8 mouse cellular contexts compared by ENCODE assay signal in the genomic region with DNA sequence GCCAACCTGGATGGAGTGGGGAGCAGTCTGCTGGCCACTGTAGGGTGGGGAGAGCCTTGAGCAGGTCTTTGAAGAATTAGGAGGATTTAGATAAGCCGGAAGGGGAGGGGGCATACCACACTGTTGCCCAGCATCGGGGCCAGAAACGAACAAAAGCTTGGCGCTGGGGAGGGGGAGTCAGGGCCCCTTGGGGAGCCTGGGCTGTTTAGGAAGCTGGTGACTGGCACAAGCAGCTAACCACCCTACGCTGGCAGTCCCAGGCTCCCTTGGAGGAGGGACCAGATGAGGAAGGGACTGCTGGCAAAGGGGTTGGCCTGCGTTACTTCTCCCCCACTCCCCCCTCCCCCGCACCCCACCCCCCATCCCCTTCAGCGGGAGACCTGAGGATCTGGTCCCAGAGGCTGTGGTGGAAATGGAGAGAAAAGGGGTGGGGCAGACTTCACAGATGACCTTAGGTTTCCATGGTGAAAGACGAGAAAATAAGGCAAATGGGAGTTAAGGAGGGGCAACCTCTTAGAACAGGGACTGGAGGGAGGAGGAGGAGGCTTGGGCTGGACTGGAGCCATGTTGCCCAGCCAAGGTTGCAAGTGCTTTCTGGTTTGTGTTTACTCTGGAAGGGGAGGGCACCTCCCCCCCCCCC. TPM values are rescaled to one million over a fixed set of nuclear protein-coding genes. Genes with fewer than 3 reads are reported as not detected.
DNase-seq lines count a peak whose midpoint lies in the region; ATAC-seq and TF ChIP-seq lines count a peak whose summit lies in the region.

No protein-coding gene starts in this region.

- H3K9ac ChIP-seq in heart, embryonic 13.5 days: peak overlapping the region; percentile 81

- H3K9me3 ChIP-seq in heart, embryonic 13.5 days: no peaks in the 10 kb centered on the region

- no peak; the same call in 1 of the 2 replicates for ATAC-seq in heart, embryonic 13.5 days (ENCODE audit: extremely low read depth, insufficient number of reproducible peaks, low FRiP score, low TSS enrichment)
- ATAC-seq in megakaryocyte progenitor cell, adult 5-6 weeks (replicated peaks; ENCODE audit: poor library complexity): peak; percentile 4; the same call in 1 of the 2 replicates

- H3K36me3 ChIP-seq in heart, embryonic 13.5 days: peaks cover 22% of the 10 kb centered on the region

- H3K4me2 ChIP-seq in heart, embryonic 13.5 days: peak overlapping the region; percentile 89

- peak; percentile 54 to 63 for DNase-seq in cerebellum, postnatal 10 days
- DNase-seq in cerebellum, adult 11 months: no peak
- DNase-seq in brain, embryonic 14.5 days (ENCODE audit: low read depth): peak; percentile 92
- peak; percentile 74 for DNase-seq in kidney, postnatal 14 days
- peak; percentile 43 for DNase-seq in thymus, postnatal 14 days
- DNase-seq in cerebellum, postnatal 4 days (ENCODE audit: low spot score in 2 of 2): no peak

- TF ChIP-seq CTCF in brain, embryonic 14.5 days (IDR thresholded peaks at IDR 0.05; ENCODE audit: borderline replicate concordance, extremely low read depth, insufficient read depth, insufficient read length): no peak

- TF ChIP-seq POLR2A in brain, embryonic 14.5 days (IDR thresholded peaks at IDR 0.05; ENCODE audit: borderline replicate concordance, extremely low read depth, insufficient read depth, insufficient read length, poor library complexity, severe bottlenecking): no peak

- H3K4me1 ChIP-seq in heart, embryonic 13.5 days: peaks cover 96% of the 10 kb centered on the region

- no peaks in the 10 kb centered on the region for H3K27me3 ChIP-seq in heart, embryonic 13.5 days (replicated peaks)

- peak overlapping the region; percentile 97 for H3K27ac ChIP-seq in heart, embryonic 13.5 days (replicated peaks)

- peak overlapping the region; percentile 42 for H3K4me3 ChIP-seq in heart, embryonic 13.5 days

- 3% methylated on average over 8 of the region's 9 CpGs for WGBS in heart, embryonic 13.5 days

RNA-seq across cellular contexts. Expression of a gene that starts 7.8 kb away (rescaled TPM):
- 22.3 and 24.1 TPM in 2 replicates for polyA plus RNA-seq in brain, embryonic 14.5 days (2012; rRNA removed)
- polyA plus RNA-seq in heart, embryonic 13.5 days (2015; fragmentation: Nextera tagmentation; extraction: Ambion mirVana): 49.8 TPM in 2 replicates
- 30.7 and 42.7 TPM in 2 replicates for total RNA-seq in megakaryocyte progenitor cell, adult 5-6 weeks (2015)
- total RNA-seq in megakaryocyte progenitor cell, adult 5-6 weeks (2017): 9.4 and 12.5 TPM in 2 replicates

Comparison
In these comparisons a context has a peak if more than half of its experiments do, and no peak if none do; other contexts are left out.
1. DNase-seq: peak in cerebellum, postnatal 10 days (2 of 2), brain, embryonic 14.5 days (single experiment), kidney, postnatal 14 days (single experiment) and thymus, postnatal 14 days (single experiment); none in cerebellum, adult 11 months (single experiment) and cerebellum, postnatal 4 days (0 of 2).